Mouse (Mus musculus) heart, adult 18-20 months (tissue): Measurements from ENCODE around the gene Msi2. TPM values are rescaled to one million over a fixed set of nuclear protein-coding genes. Genes with fewer than 3 reads are reported as not detected.

ENCODE experiments used
- DNase-seq, 2 experiments: peaks; one replicate each; pipeline ENCODE4 v3.0.0; 2021 to 2022; ENCODE audit warnings: mixed read lengths in 1 of 2
- microRNA-seq, 2 experiments: library from miRNA; unstranded; fragments of <30 nt; microRNA quantifications; one replicate each; pipeline ENCODE4 v1.2.0; 2022
- total RNA-seq, 2 experiments: library from RNA; stranded (reverse); gene quantifications; 2 replicates each; pipeline ENCODE4 v1.2.3; 2021

Msi2 gene
- total RNA-seq, 2 experiments from 2014 or later, result 179 to 203 TPM

DNA sequence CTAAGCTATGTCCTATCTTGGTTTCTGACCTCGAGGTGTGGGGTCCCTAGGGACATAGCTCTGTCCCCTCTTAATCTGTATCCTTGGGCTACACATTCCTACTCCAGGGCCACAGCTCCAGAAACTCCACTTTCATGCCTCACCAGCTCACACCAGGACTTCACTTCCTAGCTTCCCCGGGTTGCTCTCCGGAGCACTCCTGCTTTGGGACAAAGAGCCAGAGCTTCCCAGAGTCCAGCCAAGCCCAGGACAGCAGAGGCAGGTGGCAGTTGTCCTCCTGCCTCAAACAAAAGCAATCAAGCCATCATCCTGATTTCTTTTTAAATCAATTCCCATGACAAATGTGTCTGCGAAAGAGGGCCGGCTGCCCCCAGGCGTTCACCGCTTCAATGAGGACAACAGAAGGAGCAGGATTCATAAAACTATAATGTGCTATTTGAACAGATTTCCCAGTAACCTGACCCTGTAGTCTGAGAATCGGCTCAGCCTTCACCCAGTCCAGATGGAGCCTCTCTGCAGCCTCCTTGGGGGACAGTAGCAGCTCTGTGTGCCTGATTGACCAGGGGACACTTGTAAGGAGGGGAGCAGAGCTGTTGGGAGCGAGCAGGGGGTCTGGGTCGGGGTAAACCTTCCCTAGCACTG is 409.1 kb downstream of the Msi2 start:
- DNase-seq, result no peak

DNA sequence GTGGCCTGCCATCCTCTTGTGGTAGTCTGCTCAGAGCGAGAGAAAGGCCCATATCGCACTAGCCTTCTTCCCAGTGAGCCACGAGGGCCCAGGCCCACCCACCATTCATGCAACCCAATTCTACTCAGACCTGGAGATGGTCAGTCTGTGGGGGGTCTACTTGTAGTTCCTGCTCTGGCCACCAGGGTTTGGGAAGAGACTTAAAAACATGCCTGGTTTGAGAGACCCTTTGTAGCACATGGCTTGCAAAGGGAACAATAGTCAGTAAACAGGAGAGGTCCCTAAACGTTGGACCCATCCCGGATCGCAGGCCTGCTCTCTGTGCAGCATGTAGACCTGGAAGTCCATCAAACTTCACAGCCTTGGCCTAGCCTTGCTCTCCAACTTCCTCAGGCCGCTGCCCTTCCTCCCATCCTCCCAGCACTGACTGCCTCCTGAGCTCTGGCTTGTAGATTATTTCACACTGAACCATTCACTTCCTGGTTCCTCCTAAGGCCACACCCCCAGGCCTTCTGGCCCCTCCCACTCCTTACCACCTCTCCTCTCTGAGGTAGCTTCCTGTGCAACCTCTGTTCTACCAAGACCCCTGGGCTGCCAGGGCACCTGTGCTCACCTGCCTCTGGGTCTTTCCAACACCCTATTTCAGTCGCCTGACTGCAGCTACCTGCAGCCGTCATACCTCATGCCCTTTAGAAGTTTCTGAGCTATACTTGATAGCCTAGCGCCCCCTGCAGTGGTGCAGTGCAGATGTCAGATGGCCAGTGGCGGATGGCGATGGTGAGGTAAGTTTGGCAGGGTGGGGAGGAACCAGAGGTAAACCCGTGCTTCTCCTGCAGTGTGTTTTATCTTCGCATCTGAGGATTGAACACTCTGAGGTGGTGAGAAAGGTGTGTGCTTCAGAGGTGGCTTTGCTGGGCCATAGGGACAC is 410.4 kb downstream of the Msi2 start:
- no peak for DNase-seq

DNA sequence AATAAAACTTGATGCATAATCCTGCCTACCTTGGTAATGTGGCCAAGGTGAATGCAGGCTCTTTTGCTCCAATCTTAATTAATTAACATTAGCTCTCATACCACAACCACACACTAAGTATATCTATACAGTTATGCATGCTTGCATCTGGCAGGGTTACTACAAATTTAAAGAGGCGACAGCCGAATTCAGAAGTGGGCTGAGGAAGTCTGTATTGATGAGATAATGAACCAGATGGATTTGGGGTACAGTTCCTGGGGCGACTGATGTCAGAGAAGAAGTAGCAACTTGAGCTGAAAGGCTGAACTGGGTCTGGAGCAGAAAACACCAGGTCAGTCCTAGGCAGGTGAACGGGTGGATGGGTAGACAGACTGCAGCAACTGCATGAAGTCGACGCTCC is 412.6 kb downstream of the Msi2 start:
- no peak for DNase-seq

GRCm38 (mm10) chr11:88301619-88302018 is 416.7 kb downstream of the Msi2 start:
- DNase-seq, result no peak

DNA sequence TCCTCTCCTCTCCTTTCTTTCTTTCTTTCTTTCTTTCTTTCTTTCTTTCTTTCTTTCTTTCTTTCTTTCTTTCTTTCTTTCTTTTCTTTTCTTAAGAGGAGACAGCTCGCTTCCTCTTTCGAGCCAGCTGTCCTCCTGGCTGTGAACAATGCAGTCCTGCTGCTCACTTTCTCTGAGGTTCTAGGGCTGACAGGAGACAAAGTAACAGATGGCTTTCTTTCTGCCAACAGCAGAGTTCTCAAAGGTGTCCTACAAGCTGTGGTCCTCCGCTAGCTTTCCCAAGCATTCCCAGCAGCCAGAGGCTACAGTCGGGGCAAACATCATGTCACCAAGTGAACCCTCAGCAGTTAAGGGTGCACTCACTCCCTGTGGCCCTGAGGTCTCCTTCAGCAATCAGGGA is 419.0 kb downstream of the Msi2 start:
- DNase-seq, result no peak

DNA sequence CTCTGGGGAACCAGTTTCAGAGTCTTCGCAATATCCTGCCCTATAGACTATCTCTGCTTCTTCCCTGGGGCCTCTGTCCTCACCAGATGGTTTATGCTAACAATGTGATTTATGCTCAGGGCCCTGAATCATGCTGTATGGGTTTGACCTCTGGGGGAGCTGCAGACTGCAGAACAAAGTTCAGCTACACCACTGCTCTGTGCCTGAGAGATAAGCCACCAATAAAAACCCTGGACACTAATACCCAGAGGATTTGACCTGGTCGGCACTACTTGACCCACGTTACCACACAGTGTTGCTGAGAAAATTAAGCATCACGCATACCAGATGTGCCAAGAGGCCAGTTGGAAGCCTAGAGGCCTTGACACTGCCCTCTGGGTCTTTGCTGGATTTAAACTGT is 420.8 kb downstream of the Msi2 start:
- DNase-seq, result no peak

- no peak for DNase-seq
Measured at GRCm38 (mm10) chr11:88295298-88295697, 423.0 kb downstream of the Msi2 start.

DNA sequence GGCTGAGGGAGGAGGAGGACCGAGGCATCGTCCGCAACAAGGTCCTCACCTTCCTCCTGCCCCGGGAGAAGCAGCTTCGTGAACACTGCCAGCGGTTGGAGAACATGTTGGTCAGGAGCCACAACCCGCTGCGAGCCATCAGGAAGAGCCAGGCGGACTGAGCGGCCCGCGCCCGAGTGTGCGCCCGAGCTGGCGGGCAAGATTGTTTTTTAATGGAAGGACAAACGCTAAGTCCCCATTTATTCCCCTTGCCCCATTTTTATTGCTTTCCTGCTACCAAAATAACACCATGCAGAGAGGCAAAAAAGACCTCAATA is 424.0 kb downstream of the Msi2 start:
- DNase-seq, result no peak

DNA sequence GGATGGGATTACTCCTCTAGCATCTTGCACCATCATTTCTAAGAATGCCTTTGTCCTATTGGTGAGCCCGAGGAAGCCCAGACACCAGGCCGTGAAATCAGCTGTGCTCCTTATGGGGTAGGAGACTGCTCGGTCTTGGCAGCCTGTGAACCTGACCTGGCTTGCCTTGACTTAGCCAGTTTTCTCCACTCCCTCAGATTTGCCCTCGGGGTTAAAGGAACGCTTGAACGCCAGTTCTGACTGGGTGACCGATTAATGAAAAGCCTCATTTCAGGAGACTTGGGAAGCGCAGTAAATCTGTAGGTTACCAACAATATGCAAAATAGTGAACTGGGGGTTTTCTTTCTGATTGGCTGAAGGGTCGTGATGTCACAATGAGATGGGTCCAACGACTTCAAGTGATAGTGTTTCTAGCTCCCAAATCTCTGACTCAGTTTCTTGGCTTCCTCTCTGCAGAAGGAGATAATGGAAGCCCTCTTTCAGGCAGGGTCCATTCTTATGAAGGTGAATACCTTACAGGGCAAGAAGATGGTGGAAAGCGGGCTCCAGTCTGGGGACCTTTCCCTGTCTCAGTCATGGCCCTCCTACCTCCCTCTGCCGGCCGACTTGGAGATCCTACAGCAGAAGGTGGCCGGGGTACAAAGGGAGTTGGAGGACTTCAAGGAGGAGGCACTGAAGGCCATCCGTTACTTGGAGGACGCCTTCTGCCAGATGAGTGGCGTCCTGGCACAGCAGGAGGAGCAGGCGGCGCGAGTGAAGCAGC is 424.5 kb downstream of the Msi2 start, which contains the start of gene Ccdc182:
TSS of gene Ccdc182 (plus strand) at position 428 of the 763 bp plus-strand sequence.
- DNase-seq, result no peak

- peak in 1 of 2 experiments; percentile 62 for DNase-seq
Measured at GRCm38 (mm10) chr11:88291688-88292087, 426.6 kb downstream of the Msi2 start.

DNA sequence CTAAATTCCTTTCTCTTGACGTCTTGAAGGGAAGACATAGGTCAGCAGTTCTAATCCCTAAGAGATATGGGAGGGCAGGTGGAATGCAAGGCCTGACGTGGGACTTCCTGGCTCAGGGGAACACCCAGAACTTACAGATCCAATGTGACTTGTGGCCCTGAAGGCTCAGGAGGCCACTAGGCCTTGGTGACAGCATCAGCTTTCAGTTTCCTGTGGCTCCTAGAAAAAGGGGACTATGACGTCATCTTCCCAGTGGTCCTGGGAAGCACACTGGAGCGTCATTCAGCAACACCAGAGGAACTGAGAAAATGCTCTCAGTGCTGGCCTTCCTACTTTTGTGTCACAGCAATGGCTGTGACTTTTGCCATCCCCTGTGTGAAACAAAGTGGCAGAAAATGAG is 427.1 kb downstream of the Msi2 start:
- DNase-seq, result no peak

Small RNA genes within 50 kb of the gene (microRNA-seq; reads per million reads assigned to microRNA genes)
- gene Mir378b, result 10.2 to 30.5 reads per million in 2 experiments

Other genes with a start within 250 kb of the Msi2 start
- 100 to 1,000 TPM; 147 to 157 TPM for gene Akap1, start 146.1 kb upstream of the Msi2 start, total RNA-seq
- 10 to 100 TPM; 13.1 to 17.2 TPM for gene Scpep1, start 237.0 kb upstream of the Msi2 start, total RNA-seq
- gene Elobl, start 248.4 kb upstream of the Msi2 start, total RNA-seq, result not detected